Mouse (Mus musculus) lung, embryonic 15.5 days (tissue): ENCODE data around the gene Babam1. TPM values are rescaled to one million over a fixed set of nuclear protein-coding genes. Genes with fewer than 3 reads are reported as not detected.

ENCODE experiments used
- ATAC-seq: fragments of 200-750 bp; cut with Nextera tagmentation; 2 replicates; pipeline ENCODE4 v1.8.0; 2017; ENCODE audit warnings: moderate number of reproducible peaks, borderline replicate concordance; ENCODE audit not compliant: low FRiP score, low TSS enrichment; ENCODE audit errors: extremely low read depth
- H3K27ac ChIP-seq: fragments of 300-500 bp; sonication (generic); 2 replicates; pipeline ENCODE4 v1.5.1; 2015; ENCODE audit warnings: moderate library complexity, mild to moderate bottlenecking, inconsistent platforms
- H3K27me3 ChIP-seq: fragments of 300-500 bp; sonication (generic); 2 replicates; pipeline ENCODE4 v1.6.1; 2015; ENCODE audit warnings: inconsistent platforms
- H3K36me3 ChIP-seq: fragments of 300-500 bp; sonication (generic); 2 replicates; pipeline ENCODE4 v1.6.1; 2015; ENCODE audit warnings: inconsistent platforms
- H3K4me1 ChIP-seq: fragments of 300-500 bp; sonication (generic); 2 replicates; pipeline ENCODE4 v1.6.1; 2015; ENCODE audit warnings: inconsistent platforms
- H3K4me2 ChIP-seq: fragments of 300-500 bp; sonication (generic); 2 replicates; pipeline ENCODE4 v1.6.1; 2015; ENCODE audit warnings: inconsistent platforms, mild to moderate bottlenecking, moderate library complexity
- H3K4me3 ChIP-seq: fragments of 300-500 bp; sonication (generic); 2 replicates; pipeline ENCODE4 v1.5.1; 2015; ENCODE audit warnings: mild to moderate bottlenecking, inconsistent platforms
- H3K9ac ChIP-seq: fragments of 300-500 bp; sonication (generic); 2 replicates; pipeline ENCODE4 v1.6.1; 2015; ENCODE audit warnings: inconsistent platforms
- H3K9me3 ChIP-seq: fragments of 300-500 bp; sonication (generic); 2 replicates; pipeline ENCODE4 v1.6.1; 2016; ENCODE audit warnings: inconsistent platforms
- WGBS: fragments of 180-500 bp; shearing (Covaris S2); methylation state at CpG from one replicate; pipeline ENCODE4 v1.1.7; 2015; 5-methylcytosine and 5-hydroxymethylcytosine counted together
- polyA plus RNA-seq: library from polyadenylated mRNA; unstranded; fragments of >200 nt; fragmentation: Nextera tagmentation; extraction: Ambion mirVana; gene quantifications from 2 replicates; pipeline ENCODE4 v1.2.1, GENCODE M21; 2015

Babam1 gene
- polyA plus RNA-seq, 1 experiment from 2014 or later: 109 TPM

GRCm38 (mm10) chr8:71372427-71372826 lies 24.2 kb upstream of the Babam1 start:
- Histone ChIP-seq H3K27ac (no peak overlapping the region; the same call in 1 of the 2 replicates), H3K4me1 (peaks cover 44% of the 10 kb centered on the region), H3K27me3 (no peaks in the 10 kb centered on the region), H3K36me3 (peaks cover 38% of the 10 kb centered on the region), H3K9ac (no peak overlapping the region), H3K4me2 (no peak overlapping the region), H3K4me3 (no peak overlapping the region), H3K9me3 (no peaks in the 10 kb centered on the region)
- 84% methylated on average over 12 of the region's 12 CpGs for WGBS
- ATAC-seq: no peak

- WGBS: 84% methylated on average over 3 of the region's 3 CpGs
- ATAC-seq: no peak
- H3K4me1 ChIP-seq: peaks cover 38% of the 10 kb centered on the region
Measured at GRCm38 (mm10) chr8:71373000-71373399, 23.7 kb upstream of the Babam1 start.

DNA sequence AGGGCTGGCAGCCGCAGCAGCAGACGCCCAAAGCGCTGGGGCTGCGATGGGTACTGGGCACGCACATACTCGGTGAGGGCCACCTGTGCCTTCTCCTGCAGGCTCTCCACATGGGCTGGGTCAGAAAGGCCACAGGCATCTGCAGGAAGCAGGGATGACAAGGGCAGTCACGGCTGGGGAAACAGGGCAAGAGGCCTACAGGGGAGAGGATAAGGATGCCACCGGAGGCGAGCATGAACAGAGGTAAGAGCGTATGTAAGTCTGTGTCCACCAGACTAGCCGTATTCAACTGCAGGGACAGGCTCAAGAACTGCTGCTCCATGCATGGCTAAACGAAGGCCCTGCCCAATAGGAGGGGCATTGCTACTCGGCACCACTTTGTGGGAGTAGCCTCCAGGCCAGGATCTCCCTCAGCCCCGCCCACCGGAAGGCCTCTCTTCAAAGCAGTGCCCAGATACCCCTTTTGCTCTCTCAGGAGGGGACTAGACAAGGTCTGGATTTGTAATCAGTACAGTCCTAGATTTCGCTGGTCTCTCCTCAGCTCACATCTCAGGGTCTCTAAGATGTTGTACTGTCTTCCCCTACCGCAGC lies 21.9 kb upstream of the Babam1 start:
- Histone ChIP-seq H3K27ac (no peak overlapping the region), H3K36me3 (peaks cover 43% of the 10 kb centered on the region), H3K4me1 (peaks cover 48% of the 10 kb centered on the region), H3K27me3 (no peaks in the 10 kb centered on the region), H3K9me3 (no peaks in the 10 kb centered on the region), H3K4me2 (no peak overlapping the region), H3K4me3 (no peak overlapping the region), H3K9ac (no peak overlapping the region)
- WGBS: 81% methylated on average over 17 of the region's 17 CpGs
- ATAC-seq: no peak

More at GRCm38 (mm10) chr8:71373000-71373399, 23.7 kb upstream of the Babam1 start:
- Histone ChIP-seq H3K27ac (no peak overlapping the region; the same call in 1 of the 2 replicates), H3K4me2 (no peak overlapping the region), H3K9ac (no peak overlapping the region), H3K27me3 (no peaks in the 10 kb centered on the region), H3K9me3 (no peaks in the 10 kb centered on the region), H3K4me3 (no peak overlapping the region), H3K36me3 (peaks cover 44% of the 10 kb centered on the region)

DNA sequence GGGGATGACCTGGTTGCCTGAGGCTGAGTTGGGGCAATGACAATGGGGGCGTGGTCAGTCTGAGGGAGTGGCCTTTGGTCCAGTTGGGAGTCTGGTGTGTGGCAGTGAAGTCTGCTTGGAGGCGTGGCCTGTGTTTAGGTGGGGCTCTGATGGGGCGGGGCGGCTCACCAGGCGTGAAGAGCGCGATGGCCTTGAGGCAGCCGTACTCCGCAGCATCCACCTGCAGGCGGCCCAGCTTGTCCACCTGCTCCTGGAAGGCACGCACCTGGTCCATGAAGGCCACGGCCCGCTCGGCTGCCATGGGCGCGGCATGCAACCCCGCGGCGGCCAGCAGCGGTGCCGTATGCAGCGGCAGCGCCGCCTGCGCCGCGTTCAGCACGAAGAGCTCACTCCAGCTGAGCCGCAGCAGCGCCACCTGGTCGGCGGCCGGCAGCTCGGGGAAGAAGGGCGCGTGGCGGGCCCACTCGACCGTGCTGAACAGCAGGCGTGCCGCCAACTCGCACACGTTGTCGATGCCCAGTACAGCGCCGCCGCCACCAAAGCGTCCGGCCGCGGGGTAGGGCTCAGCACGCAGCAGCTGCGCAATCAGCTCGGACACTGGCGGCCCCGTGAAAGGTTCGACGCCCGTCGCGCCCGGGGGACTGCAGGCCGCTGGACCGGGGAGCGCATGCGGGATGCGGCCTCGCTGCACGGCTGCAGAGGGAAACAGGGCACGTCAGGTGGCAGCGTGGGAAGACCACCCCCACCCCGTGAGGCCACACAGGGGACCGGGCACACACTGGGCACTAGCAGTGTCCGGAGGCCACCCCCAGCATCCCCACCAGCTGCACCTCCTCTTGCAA lies 20.9 kb upstream of the Babam1 start:
- 0 out of 2 replicates have a peak, but pooled peaks have one; percentile 9 for ATAC-seq
- Histone ChIP-seq H3K4me2 (peak overlapping the region; percentile 47), H3K4me1 (peaks cover 51% of the 10 kb centered on the region), H3K27me3 (no peaks in the 10 kb centered on the region), H3K27ac (peak overlapping the region; percentile 73), H3K9ac (0 out of 2 replicates have a peak overlapping the region, but pooled peaks have one; percentile 24), H3K4me3 (peak overlapping the region; percentile 14), H3K36me3 (peaks cover 40% of the 10 kb centered on the region), H3K9me3 (no peaks in the 10 kb centered on the region)
- 12% methylated on average over 74 of the region's 74 CpGs for WGBS

DNA sequence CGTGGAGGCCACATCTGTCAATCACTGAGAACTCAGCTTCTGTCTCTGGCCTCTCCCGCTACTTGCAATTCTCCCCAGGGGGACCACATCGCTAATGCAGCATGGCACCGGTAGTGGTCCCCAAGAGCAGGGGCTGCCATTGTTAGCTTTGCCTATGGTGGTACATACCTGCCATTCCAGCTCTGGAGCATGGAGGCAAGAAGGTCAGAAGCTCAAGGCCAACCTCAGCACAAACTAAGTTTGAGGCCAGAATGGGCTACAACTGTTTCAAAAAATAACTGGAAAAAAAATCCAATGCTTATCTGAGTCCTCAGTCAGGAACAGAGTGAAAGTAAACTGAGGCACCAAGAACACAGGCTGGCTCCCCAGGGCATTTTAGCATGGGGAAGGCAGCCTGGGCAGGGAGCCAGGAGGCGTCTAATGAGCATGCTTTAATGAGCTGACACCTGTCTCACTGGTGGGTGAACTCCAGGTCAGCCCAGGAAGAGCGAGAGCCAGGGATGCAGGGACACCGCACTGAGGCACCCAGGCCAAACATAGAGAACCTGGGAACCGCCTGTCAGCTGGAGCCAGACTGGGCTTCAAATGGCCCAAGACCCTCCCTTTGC lies 20.1 kb upstream of the Babam1 start:
- Histone ChIP-seq H3K27me3 (no peaks in the 10 kb centered on the region), H3K27ac (no peak overlapping the region), H3K4me3 (no peak overlapping the region), H3K4me1 (peaks cover 50% of the 10 kb centered on the region), H3K36me3 (peaks cover 40% of the 10 kb centered on the region), H3K4me2 (peak overlapping the region; percentile 47), H3K9me3 (no peaks in the 10 kb centered on the region), H3K9ac (0 out of 2 replicates have a peak overlapping the region, but pooled peaks have one; percentile 24)
- 48% methylated on average over 8 of the region's 8 CpGs for WGBS
- ATAC-seq: no peak

DNA sequence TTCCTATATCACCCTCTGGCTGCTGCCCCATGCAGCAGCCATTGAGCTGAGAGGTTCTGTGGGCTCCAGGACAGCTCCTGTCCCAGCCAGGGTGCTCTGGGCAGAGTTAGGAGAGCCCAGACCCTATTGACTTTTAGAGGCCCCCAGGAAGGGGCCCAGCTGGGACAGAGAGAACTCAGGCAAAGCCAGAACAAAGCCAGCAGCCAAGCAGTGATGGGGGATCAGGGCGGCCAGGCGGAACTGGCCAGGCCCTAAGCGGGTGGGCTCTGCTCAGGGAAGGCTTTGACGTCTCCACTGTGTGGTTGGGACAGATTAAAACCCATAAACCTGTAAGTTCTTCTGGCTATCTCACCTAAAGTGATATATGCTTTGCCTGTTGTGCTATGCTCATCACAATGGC lies 17.7 kb upstream of the Babam1 start:
- Histone ChIP-seq H3K4me1 (peaks cover 66% of the 10 kb centered on the region), H3K27ac (no peak overlapping the region), H3K9me3 (no peaks in the 10 kb centered on the region), H3K27me3 (no peaks in the 10 kb centered on the region), H3K9ac (peak overlapping the region; percentile 83), H3K36me3 (peaks cover 35% of the 10 kb centered on the region), H3K4me3 (peak overlapping the region; percentile 75), H3K4me2 (peak overlapping the region; percentile 95)
- no peak for ATAC-seq
- 71% methylated on average over 4 of the region's 4 CpGs for WGBS

GRCm38 (mm10) chr8:71379512-71380075 lies 17.1 kb upstream of the Babam1 start:
- Histone ChIP-seq H3K4me2 (peak overlapping the region; percentile 95), H3K36me3 (peaks cover 29% of the 10 kb centered on the region), H3K9ac (peak overlapping the region; percentile 83), H3K4me1 (peaks cover 66% of the 10 kb centered on the region), H3K27ac (0 out of 2 replicates have a peak overlapping the region, but pooled peaks have one; percentile 96), H3K27me3 (no peaks in the 10 kb centered on the region), H3K4me3 (peak overlapping the region; percentile 75), H3K9me3 (no peaks in the 10 kb centered on the region)
- WGBS: 38% methylated on average over 3 of the region's 3 CpGs
- ATAC-seq: no peak

- H3K4me3 ChIP-seq: peak overlapping the region; percentile 75
- H3K27me3 ChIP-seq: no peaks in the 10 kb centered on the region
- H3K9me3 ChIP-seq: no peaks in the 10 kb centered on the region
- peaks cover 58% of the 10 kb centered on the region for H3K4me1 ChIP-seq
- H3K9ac ChIP-seq: peak overlapping the region; percentile 83
- WGBS: under 1% methylated on average over 72 of the region's 72 CpGs
- no peak for ATAC-seq
- H3K4me2 ChIP-seq: peak overlapping the region; percentile 95
- H3K27ac ChIP-seq: peak overlapping the region; percentile 96
- H3K36me3 ChIP-seq: peaks cover 20% of the 10 kb centered on the region
Measured at GRCm38 (mm10) chr8:71380178-71381171, 16.2 kb upstream of the Babam1 start.

DNA sequence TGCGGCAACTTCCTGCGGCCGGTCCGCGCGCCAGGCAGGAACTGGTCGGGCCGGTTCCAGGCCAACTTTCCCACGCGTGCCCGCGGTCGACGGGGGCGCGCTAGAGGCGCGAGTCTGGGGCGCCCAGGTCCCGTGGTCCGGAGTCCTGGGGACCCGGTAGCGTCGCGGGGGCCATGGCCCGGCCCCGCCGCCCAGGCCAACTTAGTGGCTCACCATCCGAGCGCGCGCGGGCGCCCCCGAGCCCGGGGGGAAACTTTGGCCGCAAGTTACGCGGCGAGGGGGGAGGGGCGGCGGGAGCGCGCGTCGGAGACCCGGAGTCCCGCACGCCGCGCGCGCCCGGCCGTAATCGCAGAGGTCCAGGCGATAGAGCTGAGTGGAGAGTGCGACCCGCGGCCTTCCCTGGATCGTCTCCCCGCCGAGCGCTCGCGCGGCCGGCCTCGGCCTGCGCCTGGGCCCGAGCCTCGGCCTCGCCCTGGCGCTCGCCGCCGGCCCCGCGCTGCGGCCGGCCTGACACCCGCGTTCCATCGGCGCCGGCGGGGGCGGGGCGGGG lies 15.2 kb upstream of the Babam1 start, which contains the start of gene Nr2f6:
Nr2f6 (minus strand) TSS at position 540 of the 550 bp plus-strand sequence.
- WGBS: under 1% methylated on average over 40 of the region's 89 CpGs
- Histone ChIP-seq H3K9ac (peak within 1 kb of the TSS; percentile 83), H3K27ac (peak within 1 kb of the TSS; percentile 96), H3K27me3 (no peaks in the 10 kb centered on the region), H3K4me2 (peak within 1 kb of the TSS; percentile 95), H3K9me3 (no peaks in the 10 kb centered on the region), H3K4me3 (peak within 1 kb of the TSS; percentile 75), H3K4me1 (peaks cover 47% of the 10 kb centered on the region), H3K36me3 (peaks cover 18% of the 10 kb centered on the region; the same call in 1 of the 2 replicates)
- peak; percentile 15 for ATAC-seq
